Mouse (Mus musculus): ENCODE measurements around the gene C130050O18Rik. TPM values are rescaled to one million over a fixed set of nuclear protein-coding genes. Genes with fewer than 3 reads are reported as not detected.

The C130050O18Rik gene
- total and polyA plus RNA-seq, 3 experiments, result 0.07 to 0.83 (median 0.33) TPM

DNA sequence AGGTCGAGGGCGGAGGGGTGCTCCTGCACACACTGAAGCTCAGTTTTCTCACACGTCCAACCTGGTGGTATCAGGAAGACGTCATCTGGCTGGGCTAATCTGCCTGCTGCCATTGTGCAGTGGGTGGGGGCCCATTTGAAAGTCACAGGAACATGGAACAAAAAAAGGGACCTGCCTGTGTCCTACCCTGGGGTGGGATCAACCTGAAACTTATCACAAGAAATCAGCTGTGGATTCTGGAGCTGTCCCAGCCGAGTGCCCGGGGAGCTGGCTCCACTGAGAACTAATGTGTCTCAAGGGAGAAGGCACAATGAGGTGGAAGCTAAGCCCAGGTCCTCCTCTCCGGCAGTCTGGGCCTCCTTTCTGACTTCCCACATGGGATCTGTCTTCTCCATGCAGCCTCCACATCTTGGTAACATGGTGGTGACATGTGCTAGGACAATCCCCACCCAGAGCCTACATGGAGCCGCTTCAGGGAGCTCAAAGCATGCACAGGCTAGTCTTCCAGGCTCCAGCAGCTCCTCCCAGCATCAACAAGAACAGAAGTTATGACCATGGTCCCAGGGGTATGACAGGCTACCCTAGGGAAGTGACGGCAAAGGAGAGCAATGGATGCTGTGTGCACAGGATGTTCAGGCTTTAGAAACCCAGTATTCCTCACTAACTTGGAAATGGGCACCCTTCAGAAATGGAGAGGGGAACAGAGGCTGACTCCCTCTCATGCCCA, 28.9 kb downstream of the C130050O18Rik start:
- no peak overlapping the region for H3K4me3 ChIP-seq (ENCODE audit: low read depth, low read length)
- no peak for DNase-seq (ENCODE audit: low spot score)
- no peak for ATAC-seq (ENCODE audit: extremely low read depth, insufficient number of reproducible peaks, low FRiP score, poor library complexity, severe bottlenecking)

GRCm38 (mm10) chr5:139434940-139435339, 29.9 kb downstream of the C130050O18Rik start:
- no peaks in the 10 kb centered on the region for H3K9me3 ChIP-seq (replicated peaks)
- TF ChIP-seq GATA1 (IDR thresholded peaks at IDR 0.05; ENCODE audit: borderline replicate concordance, low read length), result no peak
- TF ChIP-seq CTCF (IDR thresholded peaks at IDR 0.05; ENCODE audit: low read depth, low read length), result no peak
- TF ChIP-seq GATA2 (IDR thresholded peaks at IDR 0.05; ENCODE audit: borderline replicate concordance, low read depth, low read length), result no peak
- TF ChIP-seq TAL1 (conservative IDR thresholded peaks at IDR 0.05; ENCODE audit: low read depth, low read length), result no peak
- no peak for TF ChIP-seq POLR2AphosphoS5 (IDR thresholded peaks at IDR 0.05; ENCODE audit: insufficient replicate concordance, low read depth, low read length)
- ATAC-seq (ENCODE audit: extremely low read depth, insufficient number of reproducible peaks, low FRiP score, poor library complexity, severe bottlenecking) (no peak), DNase-seq (ENCODE audit: low spot score) (no peak)
- H3K4me1 ChIP-seq (ENCODE audit: insufficient read depth, low read depth, low read length), result peaks cover 6% of the 10 kb centered on the region
- H3K36me3 ChIP-seq (replicated peaks), result peaks cover 83% of the 10 kb centered on the region
- no peak overlapping the region for H3K4me3 ChIP-seq (ENCODE audit: low read depth, low read length)
- H3K27me3 ChIP-seq (ENCODE audit: insufficient read depth, low read length), result no peaks in the 10 kb centered on the region

More for the DNA sequence above, 28.9 kb downstream of the C130050O18Rik start:
- Histone ChIP-seq H3K27me3 (ENCODE audit: insufficient read depth, low read length) (no peaks in the 10 kb centered on the region), H3K9me3 (replicated peaks) (no peaks in the 10 kb centered on the region), H3K36me3 (replicated peaks) (peaks cover 83% of the 10 kb centered on the region), H3K4me1 (ENCODE audit: insufficient read depth, low read depth, low read length) (peaks cover 11% of the 10 kb centered on the region)
- TF ChIP-seq TAL1 (conservative IDR thresholded peaks at IDR 0.05; ENCODE audit: low read depth, low read length), result no peak
- TF ChIP-seq POLR2AphosphoS5 (IDR thresholded peaks at IDR 0.05; ENCODE audit: insufficient replicate concordance, low read depth, low read length), result no peak
- TF ChIP-seq GATA1 (IDR thresholded peaks at IDR 0.05; ENCODE audit: borderline replicate concordance, low read length), result no peak
- TF ChIP-seq CTCF (IDR thresholded peaks at IDR 0.05; ENCODE audit: low read depth, low read length), result no peak

DNA sequence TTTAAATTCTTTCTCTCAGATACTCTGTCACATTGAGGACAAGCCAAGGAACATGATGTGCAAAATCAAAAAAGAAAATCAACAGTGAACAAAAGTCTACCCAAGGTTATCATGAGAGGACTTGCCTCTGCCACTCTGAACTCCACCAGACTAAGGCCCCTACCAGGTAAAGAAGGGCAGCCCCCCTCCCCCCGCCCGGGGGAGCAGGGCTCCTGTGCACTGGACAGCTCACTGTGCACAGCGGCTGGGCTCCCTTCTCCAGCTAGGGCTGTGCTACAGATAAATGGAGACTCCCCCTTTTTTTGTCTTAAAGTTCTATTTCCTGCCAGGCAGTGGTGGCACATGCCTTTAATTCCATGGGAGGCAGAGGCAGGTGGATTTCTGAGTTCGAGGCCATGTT, 32.7 kb downstream of the C130050O18Rik start:
- Histone ChIP-seq H3K27me3 (ENCODE audit: insufficient read depth, low read length) (no peaks in the 10 kb centered on the region), H3K36me3 (replicated peaks) (peaks cover 84% of the 10 kb centered on the region), H3K9me3 (replicated peaks) (no peaks in the 10 kb centered on the region), H3K4me1 (ENCODE audit: insufficient read depth, low read depth, low read length) (no peaks in the 10 kb centered on the region), H3K4me3 (ENCODE audit: low read depth, low read length) (no peak overlapping the region)
- TF ChIP-seq GATA1 (IDR thresholded peaks at IDR 0.05; ENCODE audit: borderline replicate concordance, low read length) (no peak), POLR2AphosphoS5 (IDR thresholded peaks at IDR 0.05; ENCODE audit: insufficient replicate concordance, low read depth, low read length) (no peak), GATA2 (IDR thresholded peaks at IDR 0.05; ENCODE audit: borderline replicate concordance, low read depth, low read length) (no peak), TAL1 (conservative IDR thresholded peaks at IDR 0.05; ENCODE audit: low read depth, low read length) (no peak), CTCF (IDR thresholded peaks at IDR 0.05; ENCODE audit: low read depth, low read length) (no peak)
- DNase-seq (ENCODE audit: low spot score), result no peak
- ATAC-seq (ENCODE audit: extremely low read depth, insufficient number of reproducible peaks, low FRiP score, poor library complexity, severe bottlenecking), result no peak

DNA sequence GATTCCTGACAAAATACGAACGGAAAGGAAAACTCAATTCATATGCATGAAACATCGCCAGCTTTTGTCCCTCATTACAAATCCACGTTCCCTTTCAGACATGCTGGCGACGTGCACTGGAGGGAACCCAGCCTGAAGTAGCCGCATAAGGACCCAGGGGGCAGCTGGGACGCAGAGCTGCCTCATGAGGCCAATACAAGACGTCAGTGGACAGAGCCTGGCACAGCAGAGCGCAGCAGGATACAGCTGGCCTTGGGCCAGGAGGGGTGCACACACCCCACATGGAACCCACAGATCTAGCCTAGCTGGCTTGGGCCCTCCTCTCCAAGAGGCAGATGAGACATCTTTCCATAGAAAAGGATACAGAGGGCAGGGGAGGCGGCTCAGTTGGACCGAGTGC, 33.4 kb downstream of the C130050O18Rik start:
- H3K36me3 ChIP-seq (replicated peaks), result peaks cover 86% of the 10 kb centered on the region
- DNase-seq (ENCODE audit: low spot score) (no peak), ATAC-seq (ENCODE audit: extremely low read depth, insufficient number of reproducible peaks, low FRiP score, poor library complexity, severe bottlenecking) (no peak)
- H3K27me3 ChIP-seq (ENCODE audit: insufficient read depth, low read length), result no peaks in the 10 kb centered on the region
- no peaks in the 10 kb centered on the region for H3K4me1 ChIP-seq (ENCODE audit: insufficient read depth, low read depth, low read length)
- H3K4me3 ChIP-seq (ENCODE audit: low read depth, low read length), result no peak overlapping the region
- no peak for TF ChIP-seq TAL1 (conservative IDR thresholded peaks at IDR 0.05; ENCODE audit: low read depth, low read length)
- TF ChIP-seq GATA1 (IDR thresholded peaks at IDR 0.05; ENCODE audit: borderline replicate concordance, low read length), result no peak
- no peak for TF ChIP-seq POLR2AphosphoS5 (IDR thresholded peaks at IDR 0.05; ENCODE audit: insufficient replicate concordance, low read depth, low read length)
- TF ChIP-seq GATA2 (IDR thresholded peaks at IDR 0.05; ENCODE audit: borderline replicate concordance, low read depth, low read length), result no peak
- no peak for TF ChIP-seq CTCF (IDR thresholded peaks at IDR 0.05; ENCODE audit: low read depth, low read length)
- H3K9me3 ChIP-seq (replicated peaks), result no peaks in the 10 kb centered on the region

- DNase-seq (ENCODE audit: low spot score), result no peak
- no peak for ATAC-seq (ENCODE audit: extremely low read depth, insufficient number of reproducible peaks, low FRiP score, poor library complexity, severe bottlenecking)
- Histone ChIP-seq H3K9me3 (replicated peaks) (no peaks in the 10 kb centered on the region), H3K4me1 (ENCODE audit: insufficient read depth, low read depth, low read length) (no peaks in the 10 kb centered on the region), H3K4me3 (ENCODE audit: low read depth, low read length) (no peak overlapping the region), H3K27me3 (ENCODE audit: insufficient read depth, low read length) (no peaks in the 10 kb centered on the region), H3K36me3 (replicated peaks) (peaks cover 78% of the 10 kb centered on the region)
- TF ChIP-seq POLR2AphosphoS5 (IDR thresholded peaks at IDR 0.05; ENCODE audit: insufficient replicate concordance, low read depth, low read length) (no peak), GATA2 (IDR thresholded peaks at IDR 0.05; ENCODE audit: borderline replicate concordance, low read depth, low read length) (no peak), GATA1 (IDR thresholded peaks at IDR 0.05; ENCODE audit: borderline replicate concordance, low read length) (no peak), TAL1 (conservative IDR thresholded peaks at IDR 0.05; ENCODE audit: low read depth, low read length) (no peak), CTCF (IDR thresholded peaks at IDR 0.05; ENCODE audit: low read depth, low read length) (no peak)
These were observed 35.4 kb downstream of the C130050O18Rik start for GRCm38 (mm10) chr5:139440451-139440850.

DNA sequence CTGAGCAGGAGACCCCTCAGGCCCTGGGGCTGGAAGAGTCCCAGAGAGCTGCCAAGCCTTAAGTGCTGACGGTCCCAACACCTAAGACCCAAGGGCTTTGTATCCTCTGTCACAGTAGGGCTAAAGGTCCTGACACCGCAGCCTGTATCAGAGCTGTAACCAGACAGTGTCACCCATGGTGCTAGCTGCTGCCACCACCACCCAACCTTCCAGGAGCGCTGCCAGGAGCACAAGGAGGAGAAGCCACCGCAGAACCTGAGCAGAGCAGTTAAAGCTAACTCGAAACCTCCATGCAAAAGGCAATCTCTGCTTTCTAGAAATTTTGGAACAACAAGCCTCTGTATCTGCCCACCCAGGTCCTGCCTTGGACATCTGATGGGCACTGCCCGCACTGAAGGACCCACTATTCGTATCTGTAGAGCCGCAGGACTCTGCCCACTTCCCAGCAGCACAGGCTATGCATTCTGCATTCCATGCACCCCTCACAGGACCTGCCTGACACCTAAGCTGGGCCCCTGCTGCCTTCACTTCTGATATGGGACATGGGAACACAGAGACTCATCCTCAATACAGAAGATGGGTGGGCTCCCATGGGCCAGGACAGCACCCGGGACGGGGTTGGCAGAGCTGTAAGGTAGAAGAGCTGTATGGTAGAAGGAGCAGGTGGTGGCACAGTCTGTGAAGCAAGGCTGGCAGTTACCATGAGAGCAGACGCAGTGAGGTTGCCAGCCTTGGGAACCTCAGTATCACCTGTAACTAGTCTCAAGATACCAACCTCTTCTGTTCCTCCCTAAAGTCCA, 36.0 kb downstream of the C130050O18Rik start:
- H3K4me3 ChIP-seq (ENCODE audit: low read depth, low read length), result no peak overlapping the region
- H3K4me1 ChIP-seq (ENCODE audit: insufficient read depth, low read depth, low read length), result no peaks in the 10 kb centered on the region
- ATAC-seq (ENCODE audit: extremely low read depth, insufficient number of reproducible peaks, low FRiP score, poor library complexity, severe bottlenecking) (no peak), DNase-seq (ENCODE audit: low spot score) (no peak)
- no peak for TF ChIP-seq TAL1 (conservative IDR thresholded peaks at IDR 0.05; ENCODE audit: low read depth, low read length)
- no peak for TF ChIP-seq GATA1 (IDR thresholded peaks at IDR 0.05; ENCODE audit: borderline replicate concordance, low read length)
- no peak for TF ChIP-seq GATA2 (IDR thresholded peaks at IDR 0.05; ENCODE audit: borderline replicate concordance, low read depth, low read length)
- TF ChIP-seq CTCF (IDR thresholded peaks at IDR 0.05; ENCODE audit: low read depth, low read length), result no peak
- TF ChIP-seq POLR2AphosphoS5 (IDR thresholded peaks at IDR 0.05; ENCODE audit: insufficient replicate concordance, low read depth, low read length), result no peak
- H3K36me3 ChIP-seq (replicated peaks), result peaks cover 78% of the 10 kb centered on the region
- no peaks in the 10 kb centered on the region for H3K27me3 ChIP-seq (ENCODE audit: insufficient read depth, low read length)
- no peaks in the 10 kb centered on the region for H3K9me3 ChIP-seq (replicated peaks)

Data from G1E (cell line).